Mouse (Mus musculus): ENCODE results near the gene Zc3h7b. TPM values are rescaled to one million over a fixed set of nuclear protein-coding genes. Genes with fewer than 3 reads are reported as not detected.
"Not testable (repeated sequence)": the region's sequence is repeated elsewhere in the genome, so short reads cannot be mapped to it uniquely, and the experiment has no call there.

The Zc3h7b gene
- polyA plus RNA-seq, 2 experiments = 4.0 to 5.7 TPM

DNA sequence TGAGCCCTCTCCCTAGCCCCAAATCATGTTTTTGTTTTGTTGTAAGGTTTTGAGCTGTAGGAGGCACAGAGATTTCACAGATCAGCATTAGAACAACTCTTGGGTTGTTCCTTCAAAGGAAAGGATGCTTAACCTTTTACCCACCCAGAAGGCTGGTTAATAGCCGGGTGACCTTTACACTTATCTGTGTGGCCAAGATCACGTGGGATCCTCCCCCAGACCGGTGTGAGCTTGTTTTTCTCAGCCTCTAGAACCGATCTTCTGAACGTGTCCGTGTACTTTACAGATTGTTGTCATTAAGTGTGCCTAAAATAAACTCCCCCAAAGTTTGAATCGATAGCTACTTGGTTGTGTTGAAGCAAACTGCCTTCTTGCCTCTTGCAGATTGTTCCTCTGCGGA, 44.3 kb upstream of the Zc3h7b start:
- Histone ChIP-seq H3K36me3 (replicated peaks; ENCODE audit: control insufficient read depth, insufficient read depth, low read depth) (peaks cover 23% of the 10 kb centered on the region), H3K9ac (replicated peaks) (no peak overlapping the region), H3K4me2 (ENCODE audit: low read depth) (no peak overlapping the region), H3K4me1 (replicated peaks; ENCODE audit: control insufficient read depth in 2 of 2, insufficient read depth in 2 of 2, low read length in 1 of 2) (no peaks in the 10 kb centered on the region; a peak in 1 of 4 replicates), H3K27ac (no peak overlapping the region), H3K9me3 (ENCODE audit: control insufficient read depth, low read length) (no peaks in the 10 kb centered on the region), H3K4me3 (ENCODE audit: insufficient read depth in 1 of 2, low read depth in 2 of 2, low read length in 2 of 2) (no peak overlapping the region), H3K27me3 (ENCODE audit: control insufficient read depth, insufficient read depth, low read length) (peaks cover 6% of the 10 kb centered on the region)
- TF ChIP-seq EP300 (IDR thresholded peaks at IDR 0.05; ENCODE audit: low read depth) (no peak), CTCF (IDR thresholded peaks at IDR 0.05; ENCODE audit: low read depth) (no peak)
- ATAC-seq (ENCODE audit: insufficient read depth) = no peak
- no peak for DNase-seq (ENCODE audit: low read depth in 3 of 3, low spot score in 3 of 3)
- WGBS (ENCODE audit: insufficient replicate concordance) = 55% methylated on average over 8 of the region's 8 CpGs

DNA sequence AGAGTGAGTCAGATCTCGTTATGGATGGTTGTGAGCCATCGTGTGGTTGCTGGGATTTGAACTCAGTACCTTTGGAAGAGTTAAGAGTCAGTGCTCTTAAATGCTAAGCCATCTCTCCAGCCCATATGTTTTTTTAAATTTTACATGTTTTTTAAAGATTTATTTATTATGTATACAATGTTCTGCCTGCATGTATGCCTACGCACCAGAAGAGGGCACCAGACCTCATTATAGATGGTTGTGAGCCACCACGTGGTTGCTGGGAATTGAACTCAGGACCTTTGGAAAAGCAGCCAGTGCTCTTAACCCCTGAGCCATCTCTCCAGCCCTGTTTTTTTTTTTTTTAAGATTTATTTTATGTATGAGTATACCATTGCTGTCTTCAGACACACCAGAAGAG, 43.5 kb upstream of the Zc3h7b start:
- ATAC-seq (ENCODE audit: insufficient read depth); H3K27ac ChIP-seq; H3K9ac ChIP-seq (replicated peaks); H3K4me2 ChIP-seq (ENCODE audit: low read depth); H3K27me3 ChIP-seq (ENCODE audit: control insufficient read depth, insufficient read depth, low read length); H3K9me3 ChIP-seq (ENCODE audit: control insufficient read depth, low read length); H3K4me1 ChIP-seq (replicated peaks; ENCODE audit: control insufficient read depth in 2 of 2, insufficient read depth in 2 of 2, low read length in 1 of 2); DNase-seq (ENCODE audit: low read depth in 3 of 3, low spot score in 3 of 3); H3K4me3 ChIP-seq (ENCODE audit: insufficient read depth in 1 of 2, low read depth in 2 of 2, low read length in 2 of 2): not testable (repeated sequence)
- peak; percentile 37 for TF ChIP-seq CTCF (IDR thresholded peaks at IDR 0.05; ENCODE audit: low read depth)
- WGBS (ENCODE audit: insufficient replicate concordance) = 72% methylated on average over 4 of the region's 4 CpGs
- peaks cover 30% of the 10 kb centered on the region for H3K36me3 ChIP-seq (replicated peaks; ENCODE audit: control insufficient read depth, insufficient read depth, low read depth)

DNA sequence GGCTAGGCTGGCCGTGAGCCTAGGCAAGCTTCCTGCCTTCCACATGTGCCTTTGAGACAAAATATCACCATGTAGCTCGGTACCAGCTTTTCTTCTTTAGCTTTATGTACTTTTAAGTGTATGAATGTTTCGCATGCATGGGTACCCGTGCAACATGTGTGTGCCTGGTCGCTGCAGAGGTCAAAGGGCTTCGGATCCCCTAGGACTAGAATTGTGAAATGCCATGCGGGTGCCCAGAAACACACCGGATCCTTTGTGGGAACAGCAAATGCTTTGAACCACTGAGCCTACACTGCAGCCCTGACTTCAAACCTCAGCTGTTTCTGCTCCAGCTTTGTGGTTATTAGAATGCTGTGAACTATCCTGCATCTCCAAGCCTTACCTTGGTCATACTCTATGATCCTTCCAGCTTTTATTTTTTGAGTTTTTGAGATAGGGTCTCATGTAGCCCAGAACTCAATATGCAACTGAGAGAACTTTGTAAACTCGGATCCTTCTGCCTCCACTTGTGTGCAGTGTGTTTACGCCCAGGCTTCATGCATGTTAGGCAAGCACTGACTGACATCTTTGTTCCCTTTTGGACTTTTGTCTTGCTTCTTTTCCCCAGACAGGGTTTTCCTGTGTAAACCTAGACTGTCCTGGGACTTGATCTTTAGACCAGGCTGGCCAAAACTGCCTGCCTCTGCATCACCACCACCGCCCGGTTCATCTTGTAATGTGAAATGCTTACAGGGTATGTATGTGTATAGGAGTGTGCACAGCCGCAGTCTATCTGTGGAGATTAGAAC, 42.4 kb upstream of the Zc3h7b start:
- Histone ChIP-seq H3K4me2 (ENCODE audit: low read depth) (no peak overlapping the region), H3K27ac (no peak overlapping the region), H3K27me3 (ENCODE audit: control insufficient read depth, insufficient read depth, low read length) (no peaks in the 10 kb centered on the region), H3K36me3 (replicated peaks; ENCODE audit: control insufficient read depth, insufficient read depth, low read depth) (peaks cover 39% of the 10 kb centered on the region), H3K9me3 (ENCODE audit: control insufficient read depth, low read length) (no peaks in the 10 kb centered on the region), H3K4me3 (ENCODE audit: insufficient read depth in 1 of 2, low read depth in 2 of 2, low read length in 2 of 2) (no peak overlapping the region), H3K4me1 (replicated peaks; ENCODE audit: control insufficient read depth in 2 of 2, insufficient read depth in 2 of 2, low read length in 1 of 2) (no peaks in the 10 kb centered on the region; a peak in 1 of 4 replicates), H3K9ac (replicated peaks) (no peak overlapping the region)
- DNase-seq (ENCODE audit: low read depth in 3 of 3, low spot score in 3 of 3) (no peak), ATAC-seq (ENCODE audit: insufficient read depth) (0 out of 2 replicates have a peak, but pooled peaks have one; percentile 27)
- TF ChIP-seq CTCF (IDR thresholded peaks at IDR 0.05; ENCODE audit: low read depth) (no peak), EP300 (IDR thresholded peaks at IDR 0.05; ENCODE audit: low read depth) (no peak)
- 84% methylated on average over 13 of the region's 13 CpGs for WGBS (ENCODE audit: insufficient replicate concordance)

DNA sequence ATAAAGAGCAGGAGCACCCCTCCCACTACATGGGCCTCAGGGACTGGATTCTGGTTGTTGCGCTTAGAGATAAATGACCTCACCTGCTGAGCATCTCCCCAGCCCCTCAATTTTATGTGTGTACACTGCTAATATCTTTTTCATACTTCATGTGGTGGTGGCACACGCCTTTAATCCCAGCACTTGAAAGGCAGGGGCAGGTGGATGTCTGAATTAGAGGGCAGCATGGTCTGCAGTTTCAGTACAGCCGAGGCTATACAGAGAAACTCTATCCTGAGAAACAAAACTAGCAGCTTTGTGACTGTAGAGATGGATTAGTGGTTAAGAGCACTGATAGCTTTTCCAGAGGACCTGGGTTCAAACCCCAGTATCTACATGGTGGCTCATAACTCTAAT, 41.8 kb upstream of the Zc3h7b start:
- ATAC-seq (ENCODE audit: insufficient read depth) = no peak
- DNase-seq (ENCODE audit: low read depth in 3 of 3, low spot score in 3 of 3) = no peak
- no peaks in the 10 kb centered on the region for H3K9me3 ChIP-seq (ENCODE audit: control insufficient read depth, low read length)
- WGBS (ENCODE audit: insufficient replicate concordance) = 74% methylated on average over 3 of the region's 3 CpGs
- H3K36me3 ChIP-seq (replicated peaks; ENCODE audit: control insufficient read depth, insufficient read depth, low read depth) = peaks cover 45% of the 10 kb centered on the region
- no peak overlapping the region for H3K27ac ChIP-seq
- no peak overlapping the region for H3K4me3 ChIP-seq (ENCODE audit: insufficient read depth in 1 of 2, low read depth in 2 of 2, low read length in 2 of 2)
- no peak overlapping the region for H3K9ac ChIP-seq (replicated peaks)
- TF ChIP-seq EP300 (IDR thresholded peaks at IDR 0.05; ENCODE audit: low read depth) = no peak
- TF ChIP-seq CTCF (IDR thresholded peaks at IDR 0.05; ENCODE audit: low read depth) = no peak
- H3K4me1 ChIP-seq (replicated peaks; ENCODE audit: control insufficient read depth in 2 of 2, insufficient read depth in 2 of 2, low read length in 1 of 2) = no peaks in the 10 kb centered on the region; a peak in 1 of 4 replicates
- H3K4me2 ChIP-seq (ENCODE audit: low read depth) = no peak overlapping the region
- H3K27me3 ChIP-seq (ENCODE audit: control insufficient read depth, insufficient read depth, low read length) = no peaks in the 10 kb centered on the region

DNA sequence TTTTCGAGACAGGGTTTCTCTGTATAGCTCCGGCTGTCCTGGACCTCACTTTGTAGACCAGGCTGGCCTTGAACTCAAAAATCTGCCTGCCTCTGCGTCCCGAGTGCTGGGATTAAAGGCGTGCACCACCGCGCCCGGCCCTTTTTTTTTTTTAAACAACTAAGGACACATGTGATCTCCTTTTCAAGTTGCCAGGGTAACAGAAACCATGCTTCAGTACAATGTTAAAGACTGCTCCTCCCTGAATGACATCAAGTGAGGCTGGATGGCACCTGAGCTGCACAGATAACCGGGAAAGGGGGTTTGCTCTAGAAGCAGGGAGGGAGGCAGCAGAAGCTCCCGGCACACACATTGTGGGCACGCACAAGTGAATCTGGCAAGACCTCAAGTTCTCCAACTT, 35.9 kb upstream of the Zc3h7b start:
- ATAC-seq (ENCODE audit: insufficient read depth) (no peak), DNase-seq (ENCODE audit: low read depth in 3 of 3, low spot score in 3 of 3) (no peak)
- no peak overlapping the region for H3K27ac ChIP-seq
- H3K27me3 ChIP-seq (ENCODE audit: control insufficient read depth, insufficient read depth, low read length) = no peaks in the 10 kb centered on the region
- peaks cover 93% of the 10 kb centered on the region for H3K36me3 ChIP-seq (replicated peaks; ENCODE audit: control insufficient read depth, insufficient read depth, low read depth)
- H3K4me1 ChIP-seq (replicated peaks; ENCODE audit: control insufficient read depth in 2 of 2, insufficient read depth in 2 of 2, low read length in 1 of 2) = no peaks in the 10 kb centered on the region
- no peak for TF ChIP-seq EP300 (IDR thresholded peaks at IDR 0.05; ENCODE audit: low read depth)
- no peak for TF ChIP-seq CTCF (IDR thresholded peaks at IDR 0.05; ENCODE audit: low read depth)
- H3K9ac ChIP-seq (replicated peaks) = no peak overlapping the region
- 82% methylated on average over 11 of the region's 11 CpGs for WGBS (ENCODE audit: insufficient replicate concordance)
- H3K9me3 ChIP-seq (ENCODE audit: control insufficient read depth, low read length) = no peaks in the 10 kb centered on the region
- H3K4me2 ChIP-seq (ENCODE audit: low read depth) = no peak overlapping the region
- no peak overlapping the region for H3K4me3 ChIP-seq (ENCODE audit: insufficient read depth in 1 of 2, low read depth in 2 of 2, low read length in 2 of 2)
